Mouse (Mus musculus) stomach, embryonic 15.5 days (tissue): ENCODE data around the gene Abhd6. TPM values are rescaled to one million over a fixed set of nuclear protein-coding genes. Genes with fewer than 3 reads are reported as not detected.

Source experiments
- ATAC-seq: fragments of 200-750 bp; cut with Nextera tagmentation; 2 replicates; pipeline ENCODE4 v1.8.0; 2017; ENCODE audit warnings: low read depth, moderate number of reproducible peaks, moderate TSS enrichment; ENCODE audit not compliant: insufficient read depth, low FRiP score
- H3K27ac ChIP-seq: fragments of 300-500 bp; sonication (generic); 2 replicates; pipeline ENCODE4 v1.5.1; 2015; ENCODE audit warnings: mild to moderate bottlenecking, inconsistent platforms
- H3K27me3 ChIP-seq: fragments of 300-500 bp; sonication (generic); replicated peaks from 2 replicates; pipeline ENCODE4 v1.6.1; 2015; ENCODE audit warnings: inconsistent platforms
- H3K36me3 ChIP-seq: fragments of 300-500 bp; sonication (generic); 2 replicates; pipeline ENCODE4 v1.6.1; 2015; ENCODE audit warnings: inconsistent platforms
- H3K4me1 ChIP-seq: fragments of 300-500 bp; sonication (generic); 2 replicates; pipeline ENCODE4 v1.6.1; 2015; ENCODE audit warnings: inconsistent platforms
- H3K4me2 ChIP-seq: fragments of 300-500 bp; sonication (generic); 2 replicates; pipeline ENCODE4 v1.6.1; 2015; ENCODE audit warnings: mild to moderate bottlenecking, inconsistent platforms
- H3K4me3 ChIP-seq: fragments of 300-500 bp; sonication (generic); replicated peaks from 2 replicates; pipeline ENCODE4 v1.5.1; 2015; ENCODE audit warnings: inconsistent platforms
- H3K9ac ChIP-seq: fragments of 300-500 bp; sonication (generic); 2 replicates; pipeline ENCODE4 v1.6.1; 2015; ENCODE audit warnings: inconsistent platforms
- H3K9me3 ChIP-seq: fragments of 300-500 bp; sonication (generic); 2 replicates; pipeline ENCODE4 v1.6.1; 2016; ENCODE audit warnings: inconsistent platforms
- WGBS: fragments of 180-500 bp; shearing (Covaris S2); methylation state at CpG from one replicate; pipeline ENCODE4 v1.1.7; 2015; 5-methylcytosine and 5-hydroxymethylcytosine counted together
- polyA plus RNA-seq: library from polyadenylated mRNA; unstranded; fragments of >200 nt; fragmentation: Nextera tagmentation; extraction: Ambion mirVana; gene quantifications from 2 replicates; pipeline ENCODE4 v1.2.1, GENCODE M21; 2015

The Abhd6 gene
- polyA plus RNA-seq, 1 experiment from 2014 or later: 21.2 TPM

GRCm38 (mm10) chr14:7977471-7977870 is 25.2 kb upstream of the Abhd6 start:
- WGBS: 92% methylated on average over 1 of the region's 1 CpGs
- H3K9ac ChIP-seq: no peak overlapping the region
- no peak overlapping the region for H3K27ac ChIP-seq
- H3K9me3 ChIP-seq: no peaks in the 10 kb centered on the region
- no peaks in the 10 kb centered on the region for H3K4me1 ChIP-seq
- no peak overlapping the region for H3K4me2 ChIP-seq
- H3K4me3 ChIP-seq: no peak overlapping the region
- ATAC-seq: no peak
- no peaks in the 10 kb centered on the region for H3K36me3 ChIP-seq
- no peaks in the 10 kb centered on the region for H3K27me3 ChIP-seq

- Histone ChIP-seq H3K9me3 (no peaks in the 10 kb centered on the region), H3K9ac (no peak overlapping the region), H3K4me2 (no peak overlapping the region), H3K27me3 (no peaks in the 10 kb centered on the region), H3K4me3 (no peak overlapping the region), H3K27ac (no peak overlapping the region), H3K36me3 (no peaks in the 10 kb centered on the region), H3K4me1 (no peaks in the 10 kb centered on the region)
- WGBS: 77% methylated on average over 1 of the region's 1 CpGs
- ATAC-seq: no peak
Observed at GRCm38 (mm10) chr14:7978183-7978582, 24.5 kb upstream of the Abhd6 start.

GRCm38 (mm10) chr14:7981226-7981625 is 21.5 kb upstream of the Abhd6 start:
- H3K4me3 ChIP-seq: no peak overlapping the region
- H3K4me1 ChIP-seq: no peaks in the 10 kb centered on the region
- H3K9me3 ChIP-seq: no peaks in the 10 kb centered on the region
- no peak overlapping the region for H3K9ac ChIP-seq
- no peak for ATAC-seq
- H3K4me2 ChIP-seq: no peak overlapping the region
- no peaks in the 10 kb centered on the region for H3K27me3 ChIP-seq
- no peak overlapping the region for H3K27ac ChIP-seq
- H3K36me3 ChIP-seq: no peaks in the 10 kb centered on the region
- WGBS: 81% methylated on average over 1 of the region's 1 CpGs

- Histone ChIP-seq H3K4me3 (no peak overlapping the region), H3K36me3 (no peaks in the 10 kb centered on the region), H3K27ac (no peak overlapping the region), H3K4me1 (no peaks in the 10 kb centered on the region), H3K9ac (no peak overlapping the region), H3K27me3 (no peaks in the 10 kb centered on the region), H3K9me3 (no peaks in the 10 kb centered on the region), H3K4me2 (no peak overlapping the region)
- WGBS: 84% methylated on average over 6 of the region's 6 CpGs
- no peak for ATAC-seq
Observed at GRCm38 (mm10) chr14:7986913-7987312, 15.8 kb upstream of the Abhd6 start.

GRCm38 (mm10) chr14:7989371-7989770 is 13.3 kb upstream of the Abhd6 start:
- no peak for ATAC-seq
- Histone ChIP-seq H3K36me3 (no peaks in the 10 kb centered on the region), H3K27me3 (no peaks in the 10 kb centered on the region), H3K4me2 (no peak overlapping the region), H3K4me3 (no peak overlapping the region), H3K27ac (no peak overlapping the region), H3K9me3 (no peaks in the 10 kb centered on the region), H3K9ac (no peak overlapping the region), H3K4me1 (no peaks in the 10 kb centered on the region)
- WGBS: 58% methylated on average over 1 of the region's 1 CpGs

GRCm38 (mm10) chr14:7989961-7990360 is 12.7 kb upstream of the Abhd6 start:
- no peak overlapping the region for H3K4me3 ChIP-seq
- no peaks in the 10 kb centered on the region for H3K27me3 ChIP-seq
- H3K9ac ChIP-seq: no peak overlapping the region
- no peak for ATAC-seq
- H3K4me1 ChIP-seq: no peaks in the 10 kb centered on the region
- no peaks in the 10 kb centered on the region for H3K9me3 ChIP-seq
- no peak overlapping the region for H3K4me2 ChIP-seq
- 59% methylated on average over 3 of the region's 3 CpGs for WGBS
- no peaks in the 10 kb centered on the region for H3K36me3 ChIP-seq
- no peak overlapping the region for H3K27ac ChIP-seq

- Histone ChIP-seq H3K27ac (no peak overlapping the region), H3K36me3 (no peaks in the 10 kb centered on the region), H3K9me3 (no peaks in the 10 kb centered on the region), H3K4me3 (no peak overlapping the region), H3K4me1 (no peaks in the 10 kb centered on the region), H3K27me3 (no peaks in the 10 kb centered on the region), H3K4me2 (no peak overlapping the region), H3K9ac (no peak overlapping the region)
- WGBS: 83% methylated on average over 5 of the region's 5 CpGs
- no peak for ATAC-seq
Observed at GRCm38 (mm10) chr14:7991108-7991776, 11.5 kb upstream of the Abhd6 start.

- no peaks in the 10 kb centered on the region for H3K27me3 ChIP-seq
- H3K9ac ChIP-seq: no peak overlapping the region
- ATAC-seq: no peak
- WGBS: 48% methylated on average over 6 of the region's 6 CpGs
- H3K9me3 ChIP-seq: no peaks in the 10 kb centered on the region
- H3K27ac ChIP-seq: no peak overlapping the region
- H3K4me2 ChIP-seq: no peak overlapping the region
- peaks cover 3% of the 10 kb centered on the region; the same call in 1 of the 2 replicates for H3K4me1 ChIP-seq
- no peak overlapping the region for H3K4me3 ChIP-seq
- no peaks in the 10 kb centered on the region for H3K36me3 ChIP-seq
Observed at GRCm38 (mm10) chr14:7992158-7992557, 10.5 kb upstream of the Abhd6 start.

GRCm38 (mm10) chr14:7994271-7994767 is 8.4 kb upstream of the Abhd6 start, which contains the start of gene Dnase1l3:
TSS of gene Dnase1l3 (minus strand) at chr14:7994573.
- no peaks in the 10 kb centered on the region for H3K27me3 ChIP-seq
- no peak for ATAC-seq
- no peaks in the 10 kb centered on the region for H3K9me3 ChIP-seq
- no peak within 1 kb of the TSS for H3K9ac ChIP-seq
- H3K4me3 ChIP-seq: no peak within 1 kb of the TSS
- no peak within 1 kb of the TSS for H3K4me2 ChIP-seq
- no peak within 1 kb of the TSS for H3K27ac ChIP-seq
- 44% methylated on average over 8 of the region's 8 CpGs for WGBS
- H3K36me3 ChIP-seq: no peaks in the 10 kb centered on the region
- H3K4me1 ChIP-seq: peaks cover 3% of the 10 kb centered on the region; the same call in 1 of the 2 replicates

GRCm38 (mm10) chr14:7997255-7997696 is 5.4 kb upstream of the Abhd6 start:
- 3% methylated on average over 15 of the region's 15 CpGs for WGBS
- H3K27me3 ChIP-seq: 0 out of 2 replicates have a peak, but pooled peaks cover 4% of the 10 kb centered on the region
- no peak for ATAC-seq
- 0 out of 2 replicates have a peak overlapping the region, but pooled peaks have one; percentile 14 for H3K4me3 ChIP-seq
- no peak overlapping the region for H3K27ac ChIP-seq
- H3K4me2 ChIP-seq: peak overlapping the region; percentile 49
- H3K9me3 ChIP-seq: no peaks in the 10 kb centered on the region
- peaks cover 3% of the 10 kb centered on the region; the same call in 1 of the 2 replicates for H3K4me1 ChIP-seq
- H3K9ac ChIP-seq: no peak overlapping the region
- H3K36me3 ChIP-seq: no peaks in the 10 kb centered on the region

- Histone ChIP-seq H3K36me3 (no peaks in the 10 kb centered on the region), H3K27me3 (0 out of 2 replicates have a peak, but pooled peaks cover 4% of the 10 kb centered on the region), H3K9me3 (no peaks in the 10 kb centered on the region), H3K4me1 (peaks cover 16% of the 10 kb centered on the region), H3K4me2 (no peak overlapping the region), H3K9ac (no peak overlapping the region), H3K27ac (peak overlapping the region; percentile 36; the same call in 1 of the 2 replicates), H3K4me3 (no peak overlapping the region)
- 63% methylated on average over 3 of the region's 3 CpGs for WGBS
- ATAC-seq: no peak
Observed at GRCm38 (mm10) chr14:7999030-7999429, 3.7 kb upstream of the Abhd6 start.

GRCm38 (mm10) chr14:7999435-7999834 is 3.3 kb upstream of the Abhd6 start:
- Histone ChIP-seq H3K9ac (no peak overlapping the region), H3K4me3 (no peak overlapping the region), H3K27me3 (0 out of 2 replicates have a peak, but pooled peaks cover 4% of the 10 kb centered on the region), H3K9me3 (no peaks in the 10 kb centered on the region), H3K27ac (peak overlapping the region; percentile 36; the same call in 1 of the 2 replicates), H3K4me1 (peaks cover 19% of the 10 kb centered on the region), H3K4me2 (no peak overlapping the region), H3K36me3 (no peaks in the 10 kb centered on the region)
- WGBS: 57% methylated on average over 5 of the region's 5 CpGs
- ATAC-seq: no peak
